Mouse (Mus musculus) lung, postnatal 10 days (tissue): Measurements from ENCODE around the gene Rslcan18.
"Not testable (repeated sequence)": the region's sequence is repeated elsewhere in the genome, so short reads cannot be mapped to it uniquely, and the experiment has no call there.

Source experiments
- DNase-seq: peaks from one replicate; pipeline ENCODE4 v3.0.0; 2021

Rslcan18 gene

DNA sequence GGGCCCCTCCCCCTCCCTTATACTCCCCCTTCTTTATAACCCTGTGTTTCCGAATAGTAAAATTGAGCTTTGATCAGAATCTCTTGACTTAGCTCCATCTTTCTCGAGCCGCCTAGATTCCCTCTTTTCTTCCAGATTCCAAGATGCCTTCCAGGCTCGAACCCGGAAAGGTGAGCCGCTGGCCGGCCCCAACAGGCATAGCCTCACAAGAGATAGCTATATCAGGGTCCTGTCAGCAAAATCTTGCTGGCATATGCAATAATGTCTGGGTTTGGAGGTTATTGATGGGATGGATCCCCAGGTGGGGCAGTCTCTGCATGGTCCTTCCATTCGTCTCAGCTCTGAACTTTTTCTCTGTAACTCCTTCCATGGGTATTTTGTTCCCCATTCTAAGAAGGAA is at the start of gene Rslcan18:
Gene Rslcan18, minus strand, starts transcription at position 101 of the 400 bp plus-strand sequence.
- DNase-seq: not testable (repeated sequence)

DNA sequence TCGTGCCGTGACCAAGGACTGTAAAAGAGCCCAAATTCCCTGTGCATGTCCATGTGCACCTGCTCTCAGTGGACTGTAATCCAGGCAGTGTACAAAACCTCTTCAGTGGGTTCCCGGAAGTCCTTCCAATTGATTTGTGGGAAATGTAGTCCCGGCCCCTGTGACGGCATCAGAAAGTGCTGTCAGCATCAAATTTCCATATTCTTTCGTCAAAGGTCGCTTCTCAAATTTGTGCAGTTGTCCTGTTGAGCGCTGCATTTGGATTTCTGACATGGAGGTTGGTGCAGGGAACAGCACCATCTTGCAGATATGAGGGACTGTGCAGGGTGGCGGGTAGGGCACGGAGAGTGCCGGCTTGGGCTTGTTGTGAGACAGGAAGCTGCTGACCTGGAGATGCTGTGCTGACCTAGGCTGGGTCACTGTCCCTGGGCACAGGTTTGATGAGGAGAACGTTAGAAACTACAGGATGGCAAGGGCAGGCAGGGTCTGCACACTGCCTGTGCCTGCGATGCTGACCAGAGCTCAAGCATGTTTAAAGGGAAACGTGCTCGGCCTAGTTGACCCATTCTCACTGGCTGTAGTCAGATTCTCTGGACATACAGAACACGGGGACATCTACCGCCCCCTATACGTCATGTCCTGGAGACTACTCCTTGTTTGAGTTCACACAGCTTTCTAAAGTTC is 12.1 kb upstream of the Rslcan18 start:
- DNase-seq: peak; percentile 90

DNA sequence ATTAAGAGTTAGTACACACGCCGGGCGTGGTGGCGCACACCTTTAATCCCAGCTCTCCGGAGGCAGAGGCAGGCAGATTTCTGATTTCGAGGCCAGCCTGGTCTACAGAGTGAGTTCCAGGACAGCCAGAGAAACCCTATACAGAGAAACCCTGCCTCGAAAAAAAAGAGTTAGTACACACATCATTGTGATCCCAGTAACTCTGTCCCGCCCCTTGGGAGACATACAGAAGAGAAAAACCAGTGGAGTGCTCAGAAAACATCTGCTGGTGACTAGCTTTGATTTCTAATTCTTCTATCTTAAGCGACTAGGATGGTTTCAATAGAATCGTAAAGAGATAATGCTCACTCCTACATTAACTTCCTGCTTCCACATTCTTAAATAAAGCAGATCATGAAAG is 11.4 kb upstream of the Rslcan18 start:
- DNase-seq: not testable (repeated sequence)

DNA sequence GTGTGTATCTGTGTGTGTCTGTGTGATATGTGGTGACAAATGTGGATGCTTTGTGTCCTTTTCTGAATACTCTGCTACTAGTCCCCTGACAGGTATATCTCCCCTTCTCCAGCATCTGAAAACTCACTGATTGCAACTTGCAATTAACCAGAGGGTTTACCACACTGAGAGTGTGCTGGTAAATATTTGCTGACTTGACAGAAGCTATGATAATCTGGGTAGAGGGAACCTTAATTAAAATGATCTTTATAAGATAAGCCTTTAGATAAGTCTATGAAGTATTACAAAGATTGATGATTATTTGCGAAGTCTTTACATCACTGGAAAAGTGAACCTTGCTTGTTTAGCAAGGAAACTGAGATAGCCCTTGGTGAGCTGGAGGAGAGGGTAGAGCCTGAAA is 8.4 kb upstream of the Rslcan18 start:
- DNase-seq: no peak

DNA sequence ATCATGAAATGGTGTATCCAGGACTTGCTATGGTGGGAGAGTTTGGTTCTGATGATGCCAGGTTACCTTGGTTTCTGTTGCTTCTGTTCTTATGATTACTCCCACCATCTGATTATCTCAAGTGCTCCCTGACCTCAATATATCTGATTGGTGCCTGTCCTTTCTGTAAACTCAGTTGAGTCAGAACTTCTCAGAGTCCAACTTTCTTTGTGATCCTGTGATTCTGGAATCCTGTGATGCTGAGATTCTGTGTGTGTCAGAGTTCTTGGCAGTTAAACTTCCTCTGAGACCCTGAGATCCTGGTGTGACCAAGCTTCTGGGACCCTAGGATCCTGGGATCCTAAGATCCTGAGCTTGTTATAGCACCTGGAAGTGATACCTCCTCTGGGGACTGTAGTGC is 5.3 kb upstream of the Rslcan18 start, which contains the start of gene Zfp759:
Gene Zfp759, plus strand, starts transcription at position 301 of the 400 bp plus-strand sequence.
- not testable (repeated sequence) for DNase-seq

DNA sequence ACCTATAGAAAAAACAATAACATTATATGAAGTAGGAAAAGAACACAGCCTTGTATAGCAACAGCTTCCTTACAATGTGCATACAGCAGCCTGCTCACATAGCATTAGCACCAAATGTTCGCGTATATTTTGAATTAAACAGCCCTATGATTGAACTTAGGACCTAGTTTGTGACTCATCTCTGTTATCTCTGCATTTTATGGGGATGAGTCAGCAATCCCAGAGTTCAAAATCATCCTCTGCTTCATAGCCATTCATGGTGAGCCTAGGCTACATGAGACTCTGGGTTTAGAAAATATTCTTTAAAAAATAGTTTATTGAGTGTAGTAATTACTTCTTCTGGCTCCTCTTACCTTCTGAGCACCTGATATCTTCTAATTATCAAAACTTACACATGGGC is 2.8 kb downstream of the Rslcan18 start:
- no peak for DNase-seq

DNA sequence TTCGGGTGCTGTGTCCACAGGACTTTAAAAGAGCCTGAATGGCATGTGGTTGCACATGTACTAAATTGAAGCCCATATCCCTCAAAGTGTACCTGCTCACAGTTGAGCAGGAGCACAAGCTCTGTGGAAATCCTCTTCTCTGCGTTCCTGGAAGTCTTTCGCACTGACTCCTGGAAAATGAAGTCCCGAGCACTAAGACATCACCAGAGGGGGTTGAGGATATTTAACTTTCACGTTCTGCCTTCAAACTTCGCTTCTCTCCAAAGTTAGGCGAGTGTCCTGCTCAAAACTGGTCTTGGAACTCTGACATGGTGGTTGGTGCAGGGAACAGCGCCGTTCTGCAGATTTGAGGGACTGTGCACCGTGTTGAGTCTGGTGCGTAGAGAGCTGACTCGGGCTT is 4.0 kb downstream of the Rslcan18 start:
- peak; percentile 14 for DNase-seq

DNA sequence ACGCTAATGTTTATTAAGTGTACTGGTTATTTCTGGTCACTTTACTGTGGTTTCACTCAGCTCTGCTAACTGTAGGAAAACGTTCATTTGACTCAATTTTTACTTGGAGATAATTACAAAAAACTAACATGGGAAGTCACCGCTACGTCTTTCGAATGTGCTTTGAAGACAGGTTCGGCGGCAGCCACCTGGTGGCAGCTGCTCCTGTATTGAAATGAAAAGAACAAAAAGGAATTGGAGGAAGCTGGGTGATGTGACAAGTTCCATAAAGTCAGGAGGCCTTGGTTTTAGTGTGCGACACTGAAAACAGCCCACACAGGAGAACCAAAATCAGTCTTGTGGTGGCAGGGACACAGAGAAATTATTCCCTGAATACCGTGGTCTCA is 7.2 kb downstream of the Rslcan18 start:
- DNase-seq: no peak

DNA sequence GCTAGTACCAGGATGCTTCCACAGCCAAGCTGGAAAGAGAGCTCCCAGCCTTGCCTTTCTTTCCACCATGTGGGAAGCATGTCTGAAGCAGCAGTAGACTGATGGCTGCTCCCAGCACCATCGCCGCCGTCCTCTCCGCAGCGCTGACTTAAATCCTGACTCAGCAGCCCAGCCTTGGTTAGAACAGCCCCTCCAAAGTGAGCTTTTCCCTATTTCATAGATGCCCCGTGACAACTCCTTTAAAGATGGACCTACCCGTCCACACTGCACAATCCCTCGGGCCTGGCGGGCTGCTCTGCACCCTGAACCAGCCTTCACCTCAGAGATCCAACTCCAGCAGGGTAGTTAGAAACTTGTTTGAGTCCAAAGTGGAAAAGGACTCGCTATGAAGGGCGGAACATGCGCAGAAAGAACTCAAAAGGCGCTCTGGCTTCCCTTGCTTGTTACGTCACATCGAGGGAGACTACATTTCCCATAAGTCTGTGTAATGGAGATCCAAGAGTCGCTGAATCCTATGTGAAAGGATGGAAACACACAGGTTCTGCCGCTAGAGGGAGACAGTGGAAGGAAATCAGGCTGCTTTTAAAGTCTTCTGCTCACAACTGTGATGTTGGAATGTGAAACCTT is 7.8 kb downstream of the Rslcan18 start, which contains the start of gene Gm28557:
Gene Gm28557, minus strand, starts transcription at position 411 of the 627 bp plus-strand sequence.
- peak; percentile 96 for DNase-seq

DNA sequence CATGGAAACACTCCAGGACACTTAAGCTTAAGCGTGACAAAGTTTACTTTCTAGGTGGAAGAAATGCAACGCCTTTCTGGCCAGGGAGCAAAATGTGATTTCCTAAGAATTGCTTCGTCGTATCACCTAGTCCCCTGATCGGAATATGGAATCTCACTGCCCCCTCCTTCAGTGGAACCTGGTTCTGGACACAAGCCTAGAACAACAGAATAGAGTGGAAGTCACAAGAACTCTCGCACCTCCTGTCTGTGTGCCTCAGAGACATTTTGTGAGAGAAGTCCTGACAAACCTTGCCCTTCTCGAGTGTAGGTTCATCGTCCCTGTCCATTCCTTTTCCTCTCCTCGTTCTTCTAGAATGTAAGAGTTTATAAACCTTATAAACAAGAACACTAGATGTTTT is 8.4 kb downstream of the Rslcan18 start:
- no peak for DNase-seq

DNA sequence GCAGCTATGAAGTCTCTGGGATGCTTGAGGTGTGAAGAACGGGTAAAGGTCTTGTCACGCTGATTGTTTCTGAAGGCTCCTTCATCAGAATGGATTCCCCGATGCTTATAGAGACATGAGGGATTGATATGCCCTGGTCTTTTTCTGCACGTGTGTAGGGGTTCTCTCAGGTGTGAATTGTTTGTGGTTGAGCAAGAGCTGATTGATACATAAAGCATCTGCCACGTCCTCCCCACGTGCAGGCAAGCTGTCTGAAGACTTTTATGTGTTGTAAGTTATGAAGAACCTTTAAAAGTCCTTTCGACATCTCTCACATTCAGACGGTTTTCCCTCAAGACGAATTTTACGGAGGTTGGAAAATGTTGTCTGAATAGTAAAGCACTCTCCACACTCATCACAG is 18.2 kb downstream of the Rslcan18 start, which contains the start of gene Zfp708:
Gene Zfp708, minus strand, starts transcription at position 101 of the 400 bp plus-strand sequence.
- DNase-seq: no peak

DNA sequence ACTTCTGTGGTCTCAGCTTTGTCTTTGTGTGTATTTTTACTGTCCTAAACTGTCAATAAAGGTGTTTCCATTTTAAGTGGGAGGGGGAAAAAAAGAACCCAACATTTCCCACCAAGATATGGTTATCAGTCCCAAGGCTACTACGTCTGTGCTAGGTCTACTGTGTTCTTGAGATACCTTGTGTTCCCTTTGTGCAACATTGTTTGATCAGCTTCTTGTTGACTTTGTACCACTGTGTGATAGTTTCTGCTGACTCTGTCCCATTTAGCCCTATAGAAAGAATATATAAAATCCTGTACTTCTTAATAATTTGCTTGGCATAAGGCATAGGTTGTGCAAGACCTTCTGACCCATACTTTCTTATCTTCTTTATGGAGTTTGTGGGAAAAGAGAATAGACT is 25.9 kb downstream of the Rslcan18 start:
- DNase-seq: no peak

DNA sequence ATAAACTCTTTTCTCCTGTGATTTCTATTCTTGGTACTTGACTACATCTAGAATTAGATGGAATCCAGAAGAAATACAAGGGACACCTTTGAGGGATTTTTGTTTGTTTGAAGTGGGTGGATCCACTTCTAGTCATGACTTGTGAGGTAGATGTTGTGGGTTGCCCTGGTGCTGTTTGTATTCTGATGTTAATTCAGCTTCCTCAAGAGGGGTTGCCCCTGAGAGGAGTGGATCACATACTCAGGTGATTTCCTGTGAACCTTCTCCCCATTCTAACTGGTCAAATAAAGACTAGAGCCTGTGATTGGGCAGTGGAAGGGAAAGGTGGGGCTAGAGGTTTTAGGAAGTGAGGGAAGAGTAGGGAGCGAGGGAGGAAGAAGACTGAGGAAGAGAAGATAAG is 34.1 kb downstream of the Rslcan18 start:
- no peak for DNase-seq

DNA sequence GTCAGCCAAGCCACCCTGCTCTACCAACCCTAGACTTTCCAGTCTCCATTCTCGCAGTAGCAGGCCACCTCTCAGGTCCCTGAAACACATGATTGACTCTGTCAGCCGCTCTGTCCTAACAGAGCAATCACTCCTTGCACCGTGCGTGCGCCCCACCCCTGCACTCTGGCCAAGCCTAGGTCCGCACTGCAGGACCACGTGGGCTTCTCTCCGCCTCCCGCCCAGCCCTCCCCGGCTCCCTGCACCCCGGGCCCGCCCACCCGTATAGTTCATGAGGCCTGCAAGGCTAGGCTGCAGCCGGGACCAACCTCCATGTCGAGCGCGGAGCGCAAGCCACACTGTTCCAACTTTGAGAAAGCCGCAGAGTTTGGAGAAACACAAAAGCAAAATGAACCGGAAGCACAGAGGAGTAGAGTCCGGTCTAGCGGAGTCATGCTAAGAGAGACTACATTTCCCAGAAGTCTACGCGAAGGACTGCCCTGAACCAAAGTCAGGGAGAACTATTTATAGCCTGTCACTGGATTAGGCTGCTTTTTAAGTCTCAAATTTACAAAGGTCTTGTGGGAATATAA is 34.8 kb downstream of the Rslcan18 start:
- DNase-seq: peak; percentile 80

DNA sequence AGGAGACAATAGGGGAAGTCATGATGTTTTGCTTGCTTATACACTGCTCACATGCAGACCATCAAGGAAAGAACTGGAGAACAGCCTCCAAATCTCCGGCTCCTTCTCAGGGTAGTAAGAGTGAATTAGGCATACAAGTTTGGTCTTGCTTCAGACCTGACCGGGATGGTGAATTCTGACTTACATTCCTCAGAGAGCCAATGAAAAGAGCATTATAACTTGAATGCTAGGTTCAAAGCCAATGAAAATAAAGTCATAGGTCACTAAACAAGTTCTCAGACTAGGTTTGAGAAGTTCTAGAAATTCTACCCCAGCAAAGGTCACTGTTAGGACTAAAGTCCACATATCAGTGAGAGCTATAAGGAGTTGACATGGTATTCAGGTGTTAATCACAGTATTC is 38.8 kb downstream of the Rslcan18 start:
- DNase-seq: no peak

DNA sequence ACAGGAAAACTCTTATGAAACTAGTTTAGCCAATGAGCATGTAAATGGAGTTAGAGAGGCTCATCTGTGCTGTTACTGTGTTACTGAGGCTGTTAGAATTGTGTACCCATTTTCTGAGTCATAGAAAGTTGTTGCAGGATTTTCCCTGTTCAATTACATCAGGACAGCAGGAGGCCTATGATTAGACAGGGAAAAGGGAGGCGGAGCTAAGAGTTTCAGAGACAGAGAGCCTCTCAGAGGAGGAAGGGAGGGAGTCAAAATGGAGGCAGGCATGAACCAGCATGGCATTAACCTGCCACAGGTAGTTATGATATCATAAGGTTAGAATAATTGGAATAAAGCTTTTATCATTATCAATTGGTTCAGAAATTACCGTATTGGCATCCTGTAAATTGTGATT is 43.3 kb downstream of the Rslcan18 start:
- no peak for DNase-seq

DNA sequence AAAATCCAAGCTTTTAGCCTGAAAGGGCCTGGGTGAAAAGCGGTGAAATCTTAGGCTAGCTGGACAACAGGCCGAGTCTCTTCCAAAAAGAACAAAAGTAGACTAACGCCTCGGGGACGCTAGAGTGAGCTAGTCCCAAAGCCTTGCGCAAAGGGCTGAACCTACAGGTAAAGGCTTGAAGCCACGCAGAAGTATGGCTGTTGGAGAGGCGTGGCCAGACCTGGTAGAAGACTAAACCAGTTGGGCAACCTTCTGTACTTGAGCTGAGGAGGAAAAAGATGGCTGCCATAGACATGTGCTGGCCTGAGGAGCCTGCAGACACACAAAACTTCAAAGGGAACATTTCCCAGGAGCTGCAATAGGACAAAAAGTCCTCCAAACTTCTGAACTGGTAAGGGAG is 50.7 kb downstream of the Rslcan18 start:
- DNase-seq: no peak

DNA sequence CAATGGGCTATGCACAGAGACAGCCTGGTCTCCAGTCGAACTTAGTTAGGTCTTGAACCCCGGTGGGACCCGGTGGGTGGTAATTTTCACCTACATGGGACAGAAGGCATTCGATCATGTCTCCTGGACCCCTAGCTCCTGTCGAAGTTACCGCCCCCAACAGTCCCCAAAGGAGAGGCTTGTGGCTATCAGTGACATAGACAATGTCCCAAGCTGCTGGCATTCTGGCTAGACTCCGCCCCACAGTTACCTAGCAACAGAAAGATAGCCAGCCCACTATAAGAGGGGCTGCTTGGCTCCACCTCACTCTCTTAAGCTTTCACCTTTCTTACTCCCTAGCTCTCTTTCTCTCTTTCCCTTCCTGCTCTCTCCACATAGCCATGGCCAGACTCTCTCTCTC is 53.6 kb downstream of the Rslcan18 start:
- DNase-seq: no peak

DNA sequence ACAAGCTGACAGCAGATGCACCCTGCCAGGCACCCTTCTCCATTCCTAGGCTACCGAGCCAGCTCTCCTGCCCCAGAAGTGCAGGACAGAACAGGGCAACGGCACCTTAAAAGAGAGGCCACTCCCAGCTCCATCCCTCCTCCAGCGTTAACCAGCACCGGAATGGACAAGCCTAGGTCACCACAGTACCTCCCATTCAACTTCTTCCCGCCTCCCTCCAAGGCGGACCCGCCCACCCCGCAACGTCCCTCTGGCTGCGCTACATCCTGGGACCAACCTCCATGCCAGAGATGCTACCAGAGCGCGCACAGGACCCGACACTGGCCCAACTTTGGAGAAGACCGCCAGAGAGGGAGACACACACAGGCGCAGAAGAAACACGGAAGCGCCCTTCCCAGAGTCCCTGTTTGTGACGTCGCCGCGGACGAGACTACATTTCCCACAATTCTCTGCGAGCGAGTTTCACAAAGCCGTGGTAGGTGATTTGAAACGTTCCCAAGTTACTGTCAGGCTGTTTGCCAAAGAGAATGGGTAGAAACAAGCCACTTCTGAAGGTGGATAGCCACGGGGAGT is 55.2 kb downstream of the Rslcan18 start, which contains the start of gene Zfp712:
Gene Zfp712, minus strand, starts transcription at position 385 of the 573 bp plus-strand sequence.
- DNase-seq: peak; percentile 96

DNA sequence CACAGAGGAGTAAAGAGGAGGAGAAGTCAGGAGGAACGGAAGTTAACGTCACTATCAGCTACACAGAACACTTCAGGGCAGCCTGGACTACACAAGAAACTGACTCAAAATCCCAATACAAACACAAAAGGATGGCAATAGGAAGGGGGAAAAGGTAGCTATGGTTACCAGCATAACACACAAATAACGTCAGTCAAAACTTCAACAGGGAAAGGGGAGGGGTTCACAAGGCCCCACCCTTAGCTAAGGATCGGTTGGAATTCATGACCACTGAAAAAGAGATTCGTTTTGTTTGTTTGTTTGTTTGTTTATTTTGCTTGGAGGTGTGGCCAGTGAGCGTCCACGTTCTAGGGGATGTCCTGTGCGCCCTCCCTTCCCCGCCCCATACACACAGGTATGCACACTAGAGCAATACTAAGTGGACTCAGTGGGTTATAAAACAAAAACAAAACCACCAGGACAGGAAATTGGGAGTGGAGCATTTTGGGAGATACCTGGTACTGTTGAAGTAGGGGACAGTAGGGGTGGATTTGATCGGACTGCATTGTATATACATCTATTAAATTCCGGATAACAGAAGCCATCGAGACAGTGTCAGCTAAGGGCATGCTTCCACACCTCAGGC is 55.8 kb downstream of the Rslcan18 start:
- peak; percentile 35 for DNase-seq
